Mouse (Mus musculus) forebrain, embryonic 11.5 days (tissue): ENCODE measurements at regions not wholly inside any gene's neighbourhood (a gene's known extent, or its start where the extent isn't known, plus 50 kb on each side); places are given as distances from the start of the nearest gene placed in this dataset.

Experiments
- ATAC-seq: fragments of 200-750 bp; cut with Nextera tagmentation; replicated peaks from 2 replicates; pipeline ENCODE4 v1.8.0; 2017; ENCODE audit warnings: moderate TSS enrichment; ENCODE audit not compliant: low FRiP score
- DNase-seq: peaks from one replicate; pipeline ENCODE4 v3.0.0-alpha.2; 2017; ENCODE audit warnings: low spot score
- H3K27ac ChIP-seq: fragments of 300-500 bp; sonication (generic); 2 replicates; pipeline ENCODE4 v1.5.1; 2014; ENCODE audit warnings: low read depth, low read length
- H3K27me3 ChIP-seq: fragments of 300-500 bp; sonication (generic); 2 replicates; pipeline ENCODE4 v1.6.1; 2014; ENCODE audit warnings: mild to moderate bottlenecking, low read length, mixed read lengths; ENCODE audit not compliant: control insufficient read depth, insufficient read depth
- H3K36me3 ChIP-seq: fragments of 300-500 bp; sonication (generic); 2 replicates; pipeline ENCODE4 v1.6.1; 2014; ENCODE audit warnings: mild to moderate bottlenecking, low read length, moderate library complexity, mixed read lengths; ENCODE audit not compliant: control insufficient read depth, insufficient read depth
- H3K4me1 ChIP-seq: fragments of 300-500 bp; sonication (generic); replicated peaks from 2 replicates; pipeline ENCODE4 v1.6.1; 2014; ENCODE audit warnings: low read length, mixed read lengths; ENCODE audit not compliant: control insufficient read depth, insufficient read depth
- H3K4me2 ChIP-seq: fragments of 300-500 bp; sonication (generic); 2 replicates; pipeline ENCODE4 v1.6.1; 2014; ENCODE audit warnings: low read depth, mild to moderate bottlenecking, low read length, moderate library complexity, mixed read lengths; ENCODE audit not compliant: severe bottlenecking
- H3K4me3 ChIP-seq: fragments of 300-500 bp; sonication (generic); 2 replicates; pipeline ENCODE4 v1.5.1; 2014; ENCODE audit warnings: low read depth, low read length
- H3K9ac ChIP-seq: fragments of 300-500 bp; sonication (generic); 2 replicates; pipeline ENCODE4 v1.6.1; 2014; ENCODE audit warnings: low read length
- H3K9me3 ChIP-seq: fragments of 300-500 bp; sonication (generic); 2 replicates; pipeline ENCODE4 v1.6.1; 2016; ENCODE audit warnings: low read length, mixed read lengths; ENCODE audit not compliant: control insufficient read depth
- WGBS: fragments of 180-500 bp; shearing (Covaris S2); extraction: QIAGEN DNeasy Blood & Tissue Kit; methylation state at CpG from one replicate; pipeline ENCODE4 v1.1.7; 2014; 5-methylcytosine and 5-hydroxymethylcytosine counted together

DNA sequence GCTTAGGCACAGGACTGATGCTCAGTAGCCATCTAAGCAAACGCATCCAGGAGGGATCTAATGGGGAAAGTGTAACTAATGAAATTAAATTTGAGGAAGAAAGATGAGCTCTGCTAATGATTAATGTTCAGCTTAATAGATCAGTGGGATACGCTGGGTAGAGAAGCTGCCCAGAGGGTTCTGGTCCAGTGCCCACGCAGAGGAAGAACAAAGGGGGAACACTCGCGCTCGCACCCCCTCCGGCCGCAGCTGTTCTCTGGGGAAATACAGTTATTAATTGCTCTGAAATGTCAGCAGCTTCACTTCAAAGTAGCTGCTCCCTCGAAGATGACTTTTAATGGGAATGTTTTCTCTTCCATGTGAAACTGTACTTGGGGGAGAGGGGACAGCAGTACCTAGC, 623.0 kb upstream of the Vstm2b start:
- H3K9me3 ChIP-seq = no peaks in the 10 kb centered on the region
- 82% methylated on average over 9 of the region's 9 CpGs for WGBS
- no peaks in the 10 kb centered on the region for H3K4me1 ChIP-seq
- ATAC-seq (no peak), DNase-seq (no peak)
- H3K27me3 ChIP-seq = no peaks in the 10 kb centered on the region
- no peak overlapping the region for H3K27ac ChIP-seq
- no peak overlapping the region for H3K4me3 ChIP-seq
- H3K4me2 ChIP-seq = no peak overlapping the region
- no peaks in the 10 kb centered on the region for H3K36me3 ChIP-seq
- no peak overlapping the region for H3K9ac ChIP-seq

DNA sequence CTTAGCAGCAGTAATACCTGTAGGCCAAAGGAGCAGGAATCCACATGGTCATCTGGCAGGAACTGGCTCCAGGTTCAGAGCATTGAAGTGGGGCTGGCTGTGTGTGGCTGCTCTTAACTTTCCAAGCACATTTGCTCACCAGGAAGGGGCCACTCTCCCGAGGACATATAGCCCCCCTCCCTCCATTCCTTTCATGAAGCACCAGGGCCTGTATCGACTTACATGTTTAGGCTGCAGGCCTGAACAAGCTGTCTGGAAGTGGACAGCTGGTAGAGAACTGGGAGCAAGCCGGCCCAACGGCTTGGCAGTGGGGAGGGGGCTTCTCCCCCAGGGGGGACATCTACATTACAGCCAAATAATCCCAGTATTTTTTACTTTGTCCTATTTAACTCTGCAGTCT, 622.5 kb upstream of the Vstm2b start:
- Histone ChIP-seq H3K9ac (no peak overlapping the region), H3K9me3 (no peaks in the 10 kb centered on the region), H3K4me2 (no peak overlapping the region), H3K36me3 (no peaks in the 10 kb centered on the region), H3K4me1 (no peaks in the 10 kb centered on the region), H3K4me3 (no peak overlapping the region), H3K27me3 (no peaks in the 10 kb centered on the region), H3K27ac (no peak overlapping the region)
- ATAC-seq (no peak; the same call in 1 of the 2 replicates), DNase-seq (no peak)
- WGBS = 17% methylated on average over 4 of the region's 4 CpGs

- Histone ChIP-seq H3K27ac (no peak overlapping the region), H3K9ac (no peak overlapping the region)
Observed at GRCm38 (mm10) chr7:40276116-40276515, 622.0 kb upstream of the Vstm2b start.

GRCm38 (mm10) chr7:40290166-40290565, 608.0 kb upstream of the Vstm2b start:
- Histone ChIP-seq H3K4me2 (no peak overlapping the region), H3K4me1 (no peaks in the 10 kb centered on the region), H3K4me3 (no peak overlapping the region), H3K9ac (no peak overlapping the region), H3K27me3 (no peaks in the 10 kb centered on the region), H3K36me3 (no peaks in the 10 kb centered on the region), H3K27ac (no peak overlapping the region), H3K9me3 (no peaks in the 10 kb centered on the region)
- DNase-seq = no peak
- ATAC-seq = no peak
- 86% methylated on average over 3 of the region's 3 CpGs for WGBS

More at GRCm38 (mm10) chr7:40276116-40276515, 622.0 kb upstream of the Vstm2b start:
- no peak overlapping the region for H3K4me3 ChIP-seq
- no peaks in the 10 kb centered on the region for H3K27me3 ChIP-seq
- ATAC-seq (no peak), DNase-seq (no peak)
- no peaks in the 10 kb centered on the region for H3K9me3 ChIP-seq
- 29% methylated on average over 5 of the region's 5 CpGs for WGBS
- H3K36me3 ChIP-seq = no peaks in the 10 kb centered on the region
- H3K4me2 ChIP-seq = no peak overlapping the region
- H3K4me1 ChIP-seq = no peaks in the 10 kb centered on the region

- Histone ChIP-seq H3K27ac (no peak overlapping the region), H3K4me3 (no peak overlapping the region), H3K9me3 (no peaks in the 10 kb centered on the region), H3K27me3 (no peaks in the 10 kb centered on the region), H3K36me3 (no peaks in the 10 kb centered on the region), H3K4me1 (no peaks in the 10 kb centered on the region), H3K4me2 (no peak overlapping the region), H3K9ac (no peak overlapping the region)
- no peak for ATAC-seq
- DNase-seq = peak; percentile 54
- WGBS = 31% methylated on average over 2 of the region's 2 CpGs
Observed at GRCm38 (mm10) chr7:40310558-40310957, 587.6 kb upstream of the Vstm2b start.

DNA sequence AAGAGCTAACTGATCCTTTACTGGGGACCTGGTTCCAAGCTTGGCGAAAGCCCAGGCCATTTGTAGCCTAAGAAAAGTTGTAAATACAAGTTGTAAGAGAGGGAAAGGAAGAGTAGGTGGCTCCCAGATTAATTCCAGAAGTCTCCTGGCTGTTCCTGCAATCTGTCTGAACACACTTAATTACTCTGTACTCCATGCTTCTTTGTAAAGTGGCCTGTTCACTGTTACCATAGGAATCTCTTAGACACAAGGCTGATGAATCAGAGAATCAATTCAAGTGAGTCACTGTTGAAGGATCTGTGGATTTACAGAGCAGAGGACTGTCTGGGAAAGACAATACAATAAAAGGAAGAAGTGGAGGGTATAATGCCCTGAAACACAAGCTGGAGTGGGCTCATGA, 577.0 kb upstream of the Vstm2b start:
- H3K4me2 ChIP-seq = no peak overlapping the region
- 88% methylated on average over 1 of the region's 1 CpGs for WGBS
- no peak overlapping the region for H3K9ac ChIP-seq
- no peak for DNase-seq
- ATAC-seq = no peak
- H3K36me3 ChIP-seq = no peaks in the 10 kb centered on the region
- no peak overlapping the region for H3K4me3 ChIP-seq
- H3K4me1 ChIP-seq = no peaks in the 10 kb centered on the region
- no peak overlapping the region for H3K27ac ChIP-seq
- no peaks in the 10 kb centered on the region for H3K27me3 ChIP-seq
- H3K9me3 ChIP-seq = no peaks in the 10 kb centered on the region

DNA sequence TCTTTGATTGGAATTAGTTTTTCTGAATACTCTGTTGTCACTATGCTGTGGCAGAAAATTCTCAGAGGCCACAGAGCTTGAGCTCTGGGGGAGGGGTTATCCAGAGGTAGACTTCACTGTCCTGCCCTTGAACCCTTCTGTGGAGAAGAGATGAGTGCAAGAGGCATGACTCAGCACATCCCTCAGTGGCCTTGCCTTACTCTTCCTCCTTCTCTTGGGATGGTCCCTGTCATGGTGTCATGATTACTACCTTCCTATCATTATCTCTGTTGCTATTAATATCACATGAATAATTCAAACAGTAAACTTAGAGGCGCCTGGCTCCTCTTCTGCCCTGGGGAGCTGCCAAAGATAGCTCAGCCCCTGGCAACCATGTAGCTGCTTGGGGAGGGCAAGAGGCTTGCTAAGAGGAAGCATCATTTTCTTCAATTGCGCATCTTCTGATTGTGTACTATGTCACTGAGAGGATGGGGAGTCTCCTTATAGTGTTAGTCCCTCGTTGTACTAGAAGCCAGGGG, 572.9 kb upstream of the Vstm2b start:
- Histone ChIP-seq H3K27ac (no peak overlapping the region), H3K9me3 (no peaks in the 10 kb centered on the region), H3K4me3 (no peak overlapping the region), H3K36me3 (no peaks in the 10 kb centered on the region), H3K27me3 (no peaks in the 10 kb centered on the region), H3K4me2 (no peak overlapping the region), H3K4me1 (no peaks in the 10 kb centered on the region), H3K9ac (no peak overlapping the region)
- WGBS = 84% methylated on average over 3 of the region's 3 CpGs
- ATAC-seq = no peak
- DNase-seq = no peak

DNA sequence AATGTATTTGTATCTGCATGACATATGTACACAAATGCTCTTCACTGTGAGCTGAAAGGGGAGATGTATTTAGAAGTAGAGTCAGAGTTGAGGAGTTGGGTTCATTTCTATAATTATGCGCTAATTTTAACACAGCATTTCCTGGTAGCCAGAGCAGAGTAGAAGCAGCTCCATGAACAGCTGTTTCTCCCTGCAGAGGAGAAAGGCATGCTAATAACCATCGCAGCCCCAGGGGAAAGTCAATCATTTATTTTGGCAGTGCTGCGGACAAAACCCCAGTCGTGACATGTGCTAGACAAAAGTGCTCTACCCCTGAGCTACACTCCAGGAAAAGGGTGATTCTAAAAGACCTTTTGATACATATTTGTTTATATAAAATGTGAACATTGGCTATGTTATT, 565.7 kb upstream of the Vstm2b start:
- no peak for ATAC-seq
- DNase-seq = no peak
- H3K36me3 ChIP-seq = no peaks in the 10 kb centered on the region
- H3K27ac ChIP-seq = no peak overlapping the region
- no peaks in the 10 kb centered on the region for H3K9me3 ChIP-seq
- no peak overlapping the region for H3K9ac ChIP-seq
- no peak overlapping the region for H3K4me2 ChIP-seq
- H3K4me3 ChIP-seq = no peak overlapping the region
- 63% methylated on average over 4 of the region's 4 CpGs for WGBS
- H3K4me1 ChIP-seq = no peaks in the 10 kb centered on the region
- H3K27me3 ChIP-seq = no peaks in the 10 kb centered on the region

- WGBS = 63% methylated on average over 4 of the region's 4 CpGs
- H3K36me3 ChIP-seq = no peaks in the 10 kb centered on the region
- ATAC-seq (no peak), DNase-seq (no peak)
- H3K27me3 ChIP-seq = no peaks in the 10 kb centered on the region
- no peak overlapping the region for H3K4me2 ChIP-seq
- no peaks in the 10 kb centered on the region for H3K4me1 ChIP-seq
- no peak overlapping the region for H3K4me3 ChIP-seq
- no peaks in the 10 kb centered on the region for H3K9me3 ChIP-seq
- H3K9ac ChIP-seq = no peak overlapping the region
- no peak overlapping the region for H3K27ac ChIP-seq
Observed at GRCm38 (mm10) chr7:40352306-40352705, 545.8 kb upstream of the Vstm2b start.
